Mouse (Mus musculus) spleen, embryonic (tissue): ENCODE results near the gene Ercc4.

ENCODE experiments used
- CTCF ChIA-PET: fragments of 350-600 bp; sonication (Branson Sonifier 250); formaldehyde crosslinking; loops from one replicate; lab custom pipeline; 2022; lab: Charles Lee

Ercc4 gene

GRCm38 (mm10) chr16:13147810-13148555 lies 38.5 kb downstream of the Ercc4 start:
- CTCF ChIA-PET = no interaction called here

DNA sequence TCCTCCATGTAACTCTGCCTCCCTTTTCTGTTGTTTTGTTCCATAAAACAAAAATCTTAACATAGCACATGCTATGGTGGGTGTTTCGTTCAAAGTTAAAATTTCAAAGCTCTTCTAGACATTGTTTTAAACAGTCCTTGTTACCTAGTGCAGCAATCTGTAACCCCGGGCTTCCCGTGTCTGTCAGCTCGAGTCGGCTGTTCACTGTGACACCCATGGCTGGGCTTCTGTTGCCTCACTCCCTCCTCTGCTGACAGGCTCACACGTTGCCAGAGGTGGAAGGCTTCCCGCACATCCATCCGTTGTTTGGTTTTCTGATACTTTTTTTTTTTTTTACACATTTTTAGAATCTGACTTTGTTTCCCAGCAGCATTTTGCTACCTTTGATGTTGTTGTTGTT lies 40.5 kb downstream of the Ercc4 start:
- CTCF ChIA-PET = interaction anchor here (0.6 kb wide), 1 partner anchor 34 kb away, joined by 8 read pairs; no protein-coding TSS in a partner anchor

DNA sequence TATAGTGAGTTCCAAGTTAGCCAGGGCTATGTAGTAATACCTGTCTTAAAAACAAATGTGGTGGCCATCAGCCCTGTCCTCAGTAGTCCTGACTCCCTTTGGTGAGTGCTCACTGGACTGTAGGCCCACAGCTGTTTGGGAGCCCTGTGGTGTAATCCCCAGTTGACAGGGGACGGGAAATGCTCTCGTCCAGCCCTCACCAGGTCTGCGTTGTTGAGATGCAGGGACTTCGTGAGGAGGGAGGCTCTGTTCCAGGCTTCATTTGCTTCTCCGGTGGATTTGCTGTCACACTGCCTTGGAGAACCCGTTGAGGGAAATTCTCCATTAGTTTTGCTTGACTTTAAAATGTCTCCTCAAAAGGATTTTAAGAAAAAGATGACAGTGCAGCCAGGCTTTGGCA lies 41.3 kb downstream of the Ercc4 start:
- CTCF ChIA-PET = no interaction called here

- CTCF ChIA-PET = no interaction called here
These were observed 43.0 kb downstream of the Ercc4 start for GRCm38 (mm10) chr16:13152475-13152874.

DNA sequence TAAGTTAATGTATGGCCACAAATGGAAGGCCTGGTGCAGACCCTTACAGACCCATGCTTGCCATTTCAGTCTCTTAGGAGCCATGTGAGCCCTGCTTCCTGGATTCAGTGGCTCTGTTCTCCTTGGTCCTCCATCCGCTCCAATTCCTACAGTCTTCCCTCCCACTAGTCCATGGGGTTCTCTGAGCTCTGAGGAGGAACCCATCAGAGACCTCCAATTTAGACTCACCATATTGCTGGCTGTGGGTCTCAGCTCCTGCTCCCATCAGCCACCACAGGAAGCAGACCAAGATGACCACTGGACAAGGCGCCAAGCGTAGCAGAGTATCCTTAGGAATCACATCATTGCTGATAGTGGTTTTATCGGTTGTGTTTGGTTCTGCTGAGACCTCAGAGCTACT lies 43.7 kb downstream of the Ercc4 start:
- CTCF ChIA-PET = no interaction called here

DNA sequence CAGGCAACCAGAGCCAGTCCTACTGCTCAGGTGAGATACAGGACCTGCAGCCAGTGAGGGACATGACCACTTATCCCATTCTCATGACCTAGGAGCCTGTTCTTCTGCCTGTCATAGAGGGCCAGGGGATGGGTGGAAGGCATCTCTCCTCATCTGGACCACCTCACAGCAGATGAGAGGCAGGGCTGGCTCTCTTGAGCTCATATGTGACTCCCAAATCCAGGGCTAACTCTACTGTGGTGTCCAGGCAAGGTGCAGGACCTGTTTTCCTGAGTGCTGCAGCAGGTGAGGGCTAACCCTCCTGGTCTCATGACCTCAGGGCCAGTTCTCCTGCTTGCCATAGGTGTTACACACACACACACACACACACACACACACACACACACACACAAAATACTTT lies 44.9 kb downstream of the Ercc4 start:
- CTCF ChIA-PET = interaction anchor here (0.7 kb wide), 1 partner anchor 1006 kb away, joined by 6 read pairs; no protein-coding TSS in a partner anchor

- CTCF ChIA-PET = no interaction called here
These were observed 47.8 kb downstream of the Ercc4 start for GRCm38 (mm10) chr16:13157314-13157713.

- CTCF ChIA-PET = interaction anchor here (0.6 kb wide), 1 partner anchor 143 kb away, joined by 3 read pairs; no protein-coding TSS in a partner anchor
These were observed 48.7 kb downstream of the Ercc4 start for GRCm38 (mm10) chr16:13158153-13158670.

GRCm38 (mm10) chr16:13158906-13159889 lies 49.7 kb downstream of the Ercc4 start:
- CTCF ChIA-PET = interaction anchor here (0.6 to 1.6 kb wide), 4 partner anchors 107 to 281 kb away, joined by 3 to 8 read pairs (median 3); no protein-coding TSS in a partner anchor

DNA sequence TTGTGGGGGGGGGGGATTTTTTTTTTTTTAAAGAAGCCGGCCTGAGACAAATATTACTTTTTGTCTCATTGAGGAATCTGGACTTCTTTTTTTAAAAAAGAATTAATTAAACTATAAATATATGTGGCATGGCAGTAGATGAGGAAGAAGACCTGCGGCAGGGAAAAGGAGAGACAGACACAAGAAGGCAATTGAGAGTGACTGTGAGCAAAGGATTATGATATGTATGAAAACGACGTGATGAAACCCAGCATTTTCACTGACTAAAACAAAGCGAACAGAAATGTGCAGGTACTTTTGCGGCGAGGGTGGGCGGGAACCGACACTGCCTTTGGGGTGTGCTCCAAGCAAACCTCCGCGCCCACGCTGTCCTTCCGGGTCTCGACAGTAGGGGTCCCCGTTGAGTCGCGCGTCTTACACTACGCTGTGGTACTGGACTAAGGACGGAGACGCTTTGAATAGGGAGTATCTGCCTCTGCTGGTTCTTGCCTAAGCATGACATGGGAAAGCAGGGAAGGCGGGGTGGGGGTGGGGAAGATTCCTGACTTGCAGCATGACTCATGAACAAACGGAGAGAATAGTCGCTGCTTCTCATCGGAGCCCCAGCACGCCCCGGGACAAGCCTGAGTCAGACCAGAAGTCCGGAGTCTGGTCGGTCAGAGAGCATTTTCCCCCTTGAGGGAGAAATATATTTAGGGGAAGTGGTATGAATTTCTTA lies 50.6 kb downstream of the Ercc4 start:
- CTCF ChIA-PET = interaction anchor here (1.6 kb wide), 1 partner anchor 249 kb away, joined by 3 read pairs; no protein-coding TSS in a partner anchor

DNA sequence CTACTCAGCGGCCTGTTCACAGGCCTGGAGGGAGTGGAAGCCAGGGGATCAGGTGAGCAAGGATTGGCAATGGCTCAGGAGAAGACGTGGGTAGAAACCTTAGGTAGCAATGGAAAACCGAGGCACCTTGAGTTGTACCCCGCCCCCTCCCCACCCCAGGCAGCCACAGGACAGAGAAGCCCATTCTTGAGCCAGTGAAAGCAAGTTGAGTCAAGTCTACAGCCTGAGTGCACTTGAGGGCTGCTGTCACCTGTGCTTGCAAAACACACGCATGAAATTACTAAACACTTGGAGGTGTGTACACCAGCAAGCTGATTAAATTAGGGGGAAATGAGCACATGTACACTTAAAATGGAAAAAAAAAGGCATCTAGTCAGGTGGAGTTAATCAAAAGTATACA lies 52.0 kb downstream of the Ercc4 start:
- CTCF ChIA-PET = no interaction called here

DNA sequence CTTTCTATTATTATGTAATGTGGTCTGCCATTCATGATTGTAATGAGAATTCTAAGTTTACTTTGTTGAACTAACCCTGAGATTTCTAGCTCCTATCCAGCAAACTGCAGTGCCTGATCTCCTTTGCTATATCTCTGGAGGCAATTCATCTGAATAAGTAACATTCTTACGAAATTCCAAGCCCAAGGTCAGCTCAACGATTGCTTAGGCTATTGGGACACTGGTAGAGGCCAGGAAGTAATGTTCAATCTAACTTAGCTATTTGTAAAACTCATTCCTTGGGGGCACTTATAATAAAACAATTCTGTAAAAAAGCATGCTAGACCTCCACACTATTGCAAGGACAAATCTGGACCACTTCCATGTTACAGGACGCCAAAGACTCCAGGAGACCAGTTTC lies 58.2 kb downstream of the Ercc4 start:
- CTCF ChIA-PET = no interaction called here

DNA sequence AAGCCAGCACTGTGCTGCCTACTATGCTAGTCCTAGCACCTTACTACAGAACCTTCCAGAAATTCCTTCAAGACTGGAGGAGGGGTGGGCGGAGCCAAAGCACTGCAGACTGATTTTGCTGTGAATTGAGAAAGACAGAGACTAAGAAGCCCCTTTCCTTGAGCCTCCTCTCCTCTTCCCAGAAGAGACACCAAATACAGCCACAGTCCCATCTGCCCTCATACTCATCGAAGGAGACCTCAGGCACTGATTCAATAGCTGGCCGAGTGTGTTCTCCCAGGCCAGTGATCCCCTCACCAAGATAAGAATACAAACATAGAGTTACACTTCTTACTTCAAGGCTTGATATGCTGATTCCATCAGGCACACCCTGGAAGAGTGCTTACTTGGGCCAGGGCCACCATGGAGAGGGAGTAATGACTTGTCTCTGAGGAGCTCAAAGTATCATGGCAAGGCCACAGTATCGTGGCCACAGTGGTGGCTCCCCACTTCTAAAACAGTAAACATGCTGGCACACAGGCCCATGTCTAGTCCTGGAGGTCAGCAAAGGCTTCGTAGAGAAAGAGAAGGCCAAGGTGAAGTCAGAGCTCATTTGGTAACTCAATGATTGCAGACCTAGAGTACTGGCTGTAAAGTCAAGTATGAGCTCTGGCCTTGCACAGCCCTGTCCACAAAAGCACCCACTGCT lies 63.7 kb downstream of the Ercc4 start:
- CTCF ChIA-PET = no interaction called here

DNA sequence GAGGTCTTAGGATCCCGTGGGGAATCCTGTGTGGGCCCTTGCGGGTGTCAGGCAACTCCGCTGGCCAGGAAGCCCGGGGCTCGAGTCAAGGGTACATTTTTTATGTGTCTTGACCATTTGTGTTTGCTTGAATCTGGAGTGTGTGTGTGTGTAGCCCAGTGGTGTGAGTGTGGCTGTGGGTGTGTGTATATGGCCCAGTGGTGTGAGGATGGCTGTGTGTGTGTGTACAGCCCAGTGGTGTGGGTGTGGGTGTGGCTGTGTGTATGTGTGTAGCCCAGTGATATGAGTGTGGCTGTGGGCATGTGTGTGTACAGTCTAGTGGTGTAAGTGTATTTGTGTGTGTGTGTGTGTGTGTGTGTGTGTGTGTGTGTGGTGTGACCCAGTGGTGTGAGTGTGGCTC lies 73.0 kb downstream of the Ercc4 start:
- CTCF ChIA-PET = no interaction called here

DNA sequence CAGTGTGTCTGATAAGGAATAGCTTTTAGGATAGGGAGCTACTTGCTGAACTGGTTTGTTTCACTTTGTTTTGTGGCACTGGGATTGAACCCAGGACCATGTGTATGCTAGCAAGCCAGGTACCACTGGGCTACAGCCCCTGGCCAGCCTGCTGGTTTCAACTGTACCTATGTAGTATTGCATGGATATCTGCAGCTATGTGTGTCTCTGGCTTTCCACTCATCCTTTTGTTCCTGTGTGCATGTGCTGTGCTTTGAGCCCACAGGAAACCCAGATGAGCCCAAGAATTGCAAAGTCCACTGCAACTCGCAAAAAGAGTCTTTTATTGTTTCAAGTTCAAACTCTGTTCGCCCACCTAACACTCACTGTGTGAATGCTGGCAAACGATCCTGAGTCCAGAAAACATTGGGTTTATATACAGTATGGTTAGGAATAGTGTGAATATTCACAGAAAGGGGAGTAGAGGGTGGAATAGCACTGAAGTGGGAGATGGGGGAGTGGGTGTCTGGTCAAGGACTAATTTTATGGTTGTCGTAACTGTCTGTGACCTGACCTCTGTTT lies 73.8 kb downstream of the Ercc4 start:
- CTCF ChIA-PET = no interaction called here

- CTCF ChIA-PET = no interaction called here
These were observed 74.9 kb downstream of the Ercc4 start for GRCm38 (mm10) chr16:13184381-13184780.

GRCm38 (mm10) chr16:13189430-13190107 lies 80.1 kb downstream of the Ercc4 start:
- CTCF ChIA-PET = no interaction called here

DNA sequence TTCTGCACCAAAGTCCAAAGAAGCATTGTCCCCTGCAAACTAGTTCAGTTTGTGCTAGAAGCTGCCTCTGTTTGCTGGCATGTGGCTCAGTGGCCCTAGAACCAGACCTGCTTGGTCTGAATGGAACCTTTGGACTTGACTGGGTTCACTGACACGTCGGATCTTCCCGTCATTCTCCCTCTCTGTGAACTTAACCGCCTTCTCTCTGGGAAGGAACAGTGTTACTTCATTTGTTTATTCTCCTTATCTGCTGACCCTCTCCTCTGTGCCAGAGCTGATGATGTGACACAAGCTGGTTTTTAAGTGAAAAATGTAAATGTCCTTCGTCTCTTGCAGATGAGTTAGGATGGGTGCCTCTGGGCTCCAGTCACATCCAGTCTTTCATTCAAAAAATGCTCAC lies 81.0 kb downstream of the Ercc4 start:
- CTCF ChIA-PET = no interaction called here

DNA sequence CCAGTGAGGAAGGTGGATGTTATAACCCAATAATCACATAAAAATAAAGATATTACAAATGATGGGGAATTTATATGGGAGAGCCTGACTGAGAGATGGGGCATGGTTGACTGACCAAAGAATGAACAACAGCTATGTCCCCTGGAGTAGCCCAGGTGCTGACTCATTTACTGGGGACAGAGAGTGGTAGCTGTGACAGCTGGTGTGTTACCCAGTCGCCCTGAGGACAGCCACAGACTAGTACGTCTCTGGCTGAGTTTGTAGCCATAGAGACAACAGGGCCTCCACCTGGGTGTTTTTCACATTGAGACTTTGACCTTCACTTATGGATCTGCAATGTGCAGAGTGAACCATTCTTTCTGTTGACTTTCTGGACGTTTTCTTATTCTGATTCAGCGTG lies 81.7 kb downstream of the Ercc4 start:
- CTCF ChIA-PET = no interaction called here

GRCm38 (mm10) chr16:13193663-13194071 lies 84.2 kb downstream of the Ercc4 start:
- CTCF ChIA-PET = no interaction called here
